Mouse (Mus musculus): ENCODE measurements around the gene Anxa2. TPM values are rescaled to one million over a fixed set of nuclear protein-coding genes. Genes with fewer than 3 reads are reported as not detected.

The Anxa2 gene
- polyA plus RNA-seq, 1 experiment: 23.7 TPM

DNA sequence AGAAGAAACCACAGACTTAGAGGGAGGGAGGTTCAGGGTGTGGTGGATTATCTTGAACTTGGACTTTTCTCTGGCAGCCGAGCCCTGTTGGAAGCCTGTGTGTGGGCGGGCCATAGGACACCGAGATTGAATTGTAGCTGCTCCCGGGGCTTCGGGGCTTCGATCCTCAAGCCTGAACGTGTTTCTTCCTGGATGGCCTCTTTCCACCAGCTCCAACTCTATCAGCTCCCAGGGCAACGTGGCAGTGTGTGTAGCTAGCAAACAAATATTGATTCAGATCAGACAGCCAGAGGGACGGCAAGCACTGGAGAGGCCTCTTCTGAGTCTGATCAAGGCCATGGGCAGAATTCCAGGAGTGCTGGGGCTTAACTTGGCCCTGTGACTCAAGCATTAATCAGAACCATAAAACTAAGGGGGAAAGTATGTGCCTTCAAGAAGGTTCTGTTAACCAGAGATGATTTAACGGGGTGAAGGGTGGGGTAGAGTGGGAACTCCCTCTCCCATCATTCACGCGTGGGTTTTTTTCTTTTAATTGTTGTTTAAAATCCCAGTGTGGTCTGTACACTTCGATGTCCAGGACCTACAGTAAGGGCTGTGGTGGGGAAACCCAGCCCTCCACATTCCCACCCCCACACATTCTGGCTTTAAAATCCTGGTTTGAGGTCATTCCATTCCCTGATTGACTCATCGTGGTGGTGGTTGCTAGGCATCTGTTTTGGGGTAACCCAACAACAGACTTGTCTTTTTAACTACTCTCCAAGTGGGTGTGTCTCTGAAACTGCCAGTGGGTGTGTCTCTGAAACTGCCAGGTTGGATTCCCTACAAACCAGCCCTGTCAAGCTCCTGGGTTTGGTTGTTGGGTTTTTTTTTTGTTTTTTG lies 4.6 kb downstream of the Anxa2 start:
- Histone ChIP-seq H3K4me3 (ENCODE audit: insufficient read depth, low read length) (no peak overlapping the region), H3K27ac (ENCODE audit: insufficient read depth, low read length) (no peak overlapping the region), H3K4me1 (ENCODE audit: control insufficient read depth, insufficient read depth, low read length) (no peaks in the 10 kb centered on the region)
- no peak for TF ChIP-seq CTCF (IDR thresholded peaks at IDR 0.05; ENCODE audit: extremely low read depth, insufficient read depth, low read length)
- no peak for TF ChIP-seq POLR2A (IDR thresholded peaks at IDR 0.05; ENCODE audit: extremely low read depth, insufficient read depth, low read length)

GRCm38 (mm10) chr9:69458982-69459381 lies 5.6 kb downstream of the Anxa2 start:
- H3K4me1 ChIP-seq (ENCODE audit: control insufficient read depth, insufficient read depth, low read length): no peaks in the 10 kb centered on the region
- H3K4me3 ChIP-seq (ENCODE audit: insufficient read depth, low read length): no peak overlapping the region
- H3K27ac ChIP-seq (ENCODE audit: insufficient read depth, low read length): no peak overlapping the region
- TF ChIP-seq POLR2A (IDR thresholded peaks at IDR 0.05; ENCODE audit: extremely low read depth, insufficient read depth, low read length) (no peak), CTCF (IDR thresholded peaks at IDR 0.05; ENCODE audit: extremely low read depth, insufficient read depth, low read length) (no peak)

GRCm38 (mm10) chr9:69459876-69460275 lies 6.5 kb downstream of the Anxa2 start:
- TF ChIP-seq CTCF (IDR thresholded peaks at IDR 0.05; ENCODE audit: extremely low read depth, insufficient read depth, low read length) (no peak), POLR2A (IDR thresholded peaks at IDR 0.05; ENCODE audit: extremely low read depth, insufficient read depth, low read length) (no peak)
- Histone ChIP-seq H3K4me1 (ENCODE audit: control insufficient read depth, insufficient read depth, low read length) (no peaks in the 10 kb centered on the region), H3K4me3 (ENCODE audit: insufficient read depth, low read length) (no peak overlapping the region), H3K27ac (ENCODE audit: insufficient read depth, low read length) (no peak overlapping the region)

GRCm38 (mm10) chr9:69463046-69463445 lies 9.6 kb downstream of the Anxa2 start:
- TF ChIP-seq CTCF (IDR thresholded peaks at IDR 0.05; ENCODE audit: extremely low read depth, insufficient read depth, low read length) (no peak), POLR2A (IDR thresholded peaks at IDR 0.05; ENCODE audit: extremely low read depth, insufficient read depth, low read length) (no peak)
- H3K4me3 ChIP-seq (ENCODE audit: insufficient read depth, low read length): no peak overlapping the region
- no peak overlapping the region for H3K27ac ChIP-seq (ENCODE audit: insufficient read depth, low read length)
- H3K4me1 ChIP-seq (ENCODE audit: control insufficient read depth, insufficient read depth, low read length): no peaks in the 10 kb centered on the region

GRCm38 (mm10) chr9:69464109-69464756 lies 10.8 kb downstream of the Anxa2 start:
- Histone ChIP-seq H3K27ac (ENCODE audit: insufficient read depth, low read length) (no peak overlapping the region), H3K4me1 (ENCODE audit: control insufficient read depth, insufficient read depth, low read length) (no peaks in the 10 kb centered on the region), H3K4me3 (ENCODE audit: insufficient read depth, low read length) (no peak overlapping the region)
- TF ChIP-seq CTCF (IDR thresholded peaks at IDR 0.05; ENCODE audit: extremely low read depth, insufficient read depth, low read length) (no peak), POLR2A (IDR thresholded peaks at IDR 0.05; ENCODE audit: extremely low read depth, insufficient read depth, low read length) (no peak)

- peaks cover 4% of the 10 kb centered on the region for H3K4me1 ChIP-seq (ENCODE audit: control insufficient read depth, insufficient read depth, low read length)
- H3K27ac ChIP-seq (ENCODE audit: insufficient read depth, low read length): no peak overlapping the region
- TF ChIP-seq POLR2A (IDR thresholded peaks at IDR 0.05; ENCODE audit: extremely low read depth, insufficient read depth, low read length) (no peak), CTCF (IDR thresholded peaks at IDR 0.05; ENCODE audit: extremely low read depth, insufficient read depth, low read length) (no peak)
- no peak overlapping the region for H3K4me3 ChIP-seq (ENCODE audit: insufficient read depth, low read length)
Observed at GRCm38 (mm10) chr9:69466098-69466497, 12.7 kb downstream of the Anxa2 start.

DNA sequence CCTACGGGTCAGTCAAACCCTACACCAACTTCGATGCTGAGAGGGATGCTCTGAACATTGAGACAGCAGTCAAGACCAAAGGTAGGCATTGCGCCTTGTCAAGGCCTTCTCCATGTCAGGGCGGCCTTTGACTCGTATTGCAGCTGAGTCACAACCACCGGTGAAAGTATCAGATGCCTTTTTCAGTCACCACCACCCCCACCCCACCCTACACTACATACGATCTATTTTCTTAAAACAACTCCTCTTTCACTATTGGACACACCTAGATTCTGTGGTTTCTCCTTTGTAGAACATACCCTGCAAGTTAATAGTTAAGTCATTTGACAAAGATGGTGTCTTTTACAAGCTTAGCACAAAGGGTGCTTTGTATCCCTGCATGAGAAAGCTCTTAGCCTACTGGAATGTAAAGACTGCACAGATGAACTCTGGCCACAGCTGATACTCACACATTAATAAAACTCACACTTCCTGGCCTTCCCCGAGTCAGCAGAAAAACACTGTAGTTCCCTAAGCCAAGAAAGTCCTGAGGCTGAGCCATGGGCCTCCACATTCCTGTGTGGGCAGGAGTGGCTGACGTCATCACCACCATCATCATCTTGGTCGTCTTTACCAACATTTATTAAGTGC lies 14.0 kb downstream of the Anxa2 start:
- TF ChIP-seq CTCF (IDR thresholded peaks at IDR 0.05; ENCODE audit: extremely low read depth, insufficient read depth, low read length) (no peak), POLR2A (IDR thresholded peaks at IDR 0.05; ENCODE audit: extremely low read depth, insufficient read depth, low read length) (no peak)
- no peak overlapping the region for H3K4me3 ChIP-seq (ENCODE audit: insufficient read depth, low read length)
- H3K4me1 ChIP-seq (ENCODE audit: control insufficient read depth, insufficient read depth, low read length): peaks cover 4% of the 10 kb centered on the region
- H3K27ac ChIP-seq (ENCODE audit: insufficient read depth, low read length): no peak overlapping the region

DNA sequence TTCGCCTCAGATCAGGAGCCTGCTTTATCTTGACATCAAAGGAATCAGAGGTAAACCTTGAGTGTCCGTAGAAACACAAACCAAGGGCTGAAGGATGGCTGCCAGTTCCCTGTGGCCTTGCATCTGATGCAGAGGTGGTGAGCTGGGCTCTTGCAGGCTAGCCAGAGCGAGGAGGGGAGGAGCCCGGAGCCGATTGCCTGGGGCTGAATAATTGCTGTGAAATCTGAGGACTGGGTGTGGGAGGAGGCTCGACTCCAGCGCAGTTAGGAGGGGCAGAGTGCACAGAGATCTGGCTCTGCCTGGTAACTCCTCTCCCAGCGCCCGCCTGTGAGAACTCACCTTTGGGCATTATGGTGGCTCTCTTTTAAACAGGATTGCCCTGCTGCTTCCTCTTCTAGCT lies 15.6 kb downstream of the Anxa2 start:
- TF ChIP-seq POLR2A (IDR thresholded peaks at IDR 0.05; ENCODE audit: extremely low read depth, insufficient read depth, low read length): no peak
- no peak for TF ChIP-seq CTCF (IDR thresholded peaks at IDR 0.05; ENCODE audit: extremely low read depth, insufficient read depth, low read length)
- no peak overlapping the region for H3K4me3 ChIP-seq (ENCODE audit: insufficient read depth, low read length)
- H3K4me1 ChIP-seq (ENCODE audit: control insufficient read depth, insufficient read depth, low read length): peaks cover 4% of the 10 kb centered on the region
- H3K27ac ChIP-seq (ENCODE audit: insufficient read depth, low read length): no peak overlapping the region

- H3K4me1 ChIP-seq (ENCODE audit: control insufficient read depth, insufficient read depth, low read length): peaks cover 4% of the 10 kb centered on the region
- no peak for TF ChIP-seq POLR2A (IDR thresholded peaks at IDR 0.05; ENCODE audit: extremely low read depth, insufficient read depth, low read length)
- no peak for TF ChIP-seq CTCF (IDR thresholded peaks at IDR 0.05; ENCODE audit: extremely low read depth, insufficient read depth, low read length)
- no peak overlapping the region for H3K4me3 ChIP-seq (ENCODE audit: insufficient read depth, low read length)
- no peak overlapping the region for H3K27ac ChIP-seq (ENCODE audit: insufficient read depth, low read length)
Observed at GRCm38 (mm10) chr9:69470362-69470761, 16.9 kb downstream of the Anxa2 start.
